Mouse (Mus musculus): ENCODE measurements around the gene Vmn1r95. TPM values are rescaled to one million over a fixed set of nuclear protein-coding genes. Genes with fewer than 3 reads are reported as not detected.

Gene Vmn1r95
- not detected for total RNA-seq (2023)

DNA sequence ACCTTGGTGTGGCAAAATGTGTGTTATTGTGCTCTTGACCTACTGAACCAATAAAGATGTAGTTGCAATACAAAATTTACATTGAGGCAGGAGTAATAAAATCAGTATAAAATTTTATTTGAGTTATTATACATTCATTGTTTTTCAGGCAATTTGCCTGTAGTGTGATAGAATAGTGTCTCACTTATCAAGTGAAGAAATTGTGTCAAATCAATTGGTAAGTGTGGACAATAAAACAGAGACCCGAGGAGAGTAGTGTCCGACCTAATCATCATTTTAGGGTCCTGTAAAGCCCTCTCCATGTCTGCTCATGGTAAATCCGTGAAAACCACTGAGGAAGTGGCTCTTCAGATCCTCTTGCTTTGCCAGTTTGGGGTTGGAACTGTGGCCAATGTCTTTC, at the start of gene Vmn1r95:
TSS of gene Vmn1r95 (plus strand) at position 301 of the 400 bp plus-strand sequence.

DNA sequence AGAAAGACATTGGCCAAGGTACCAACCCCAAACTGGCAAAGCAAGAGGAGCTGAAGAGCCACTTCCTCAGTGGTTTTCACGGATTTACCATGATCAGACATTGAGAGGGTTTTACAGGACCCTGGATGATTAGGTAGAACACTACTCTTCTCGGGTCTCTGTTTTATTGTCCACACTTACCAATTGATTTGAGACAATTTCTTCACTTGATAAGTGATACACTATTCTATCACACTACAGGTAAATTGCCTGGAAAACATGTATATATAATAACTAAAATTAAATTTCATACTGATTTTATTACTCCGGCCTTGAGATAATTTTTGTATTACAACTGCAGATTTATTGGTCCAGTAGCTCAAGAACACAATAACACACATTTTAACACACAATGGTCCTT, 25.2 kb upstream of the Vmn1r95 start, which contains the start of gene Vmn1r94:
TSS of gene Vmn1r94 (minus strand) at position 101 of the 400 bp plus-strand sequence.

DNA sequence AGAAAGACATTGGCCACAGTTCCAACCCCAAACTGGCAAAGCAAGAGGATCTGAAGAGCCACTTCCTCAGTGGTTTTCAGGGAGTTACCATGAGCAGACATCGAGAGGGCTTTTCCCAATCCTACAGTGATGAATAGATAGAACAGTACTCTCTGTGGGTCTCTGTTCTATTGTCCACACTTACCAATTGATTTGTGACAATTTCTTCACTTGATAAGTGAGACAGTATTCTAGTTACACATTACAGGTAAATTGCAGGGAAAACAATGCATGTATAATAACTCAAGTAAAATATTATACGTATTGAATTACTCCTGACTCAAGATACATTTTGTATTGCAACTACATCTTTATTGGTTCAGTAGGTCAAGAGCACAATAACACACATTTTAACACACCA, 12.0 kb downstream of the Vmn1r95 start, which contains the start of gene Gm6164:
TSS of gene Gm6164 (minus strand) at position 101 of the 400 bp plus-strand sequence.

DNA sequence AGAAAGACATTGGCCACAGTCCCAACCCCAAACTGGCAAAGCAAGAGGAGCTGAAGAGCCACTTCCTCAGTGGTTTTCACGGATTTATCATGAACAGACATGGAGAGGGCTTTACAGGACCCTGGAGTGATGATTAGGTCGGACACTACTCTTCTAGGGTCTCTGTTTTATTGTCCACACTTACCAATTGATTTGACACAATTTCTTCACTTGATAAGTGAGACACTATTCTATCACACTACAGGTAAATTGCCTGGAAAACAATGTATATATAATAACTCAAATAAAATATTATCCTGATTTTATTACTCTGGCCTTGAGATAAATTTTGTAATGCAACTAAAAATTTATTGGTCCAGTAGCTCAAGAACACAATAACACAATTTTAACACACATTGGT, 40.2 kb downstream of the Vmn1r95 start, which contains the start of gene Gm4498:
TSS of gene Gm4498 (minus strand) at position 101 of the 400 bp plus-strand sequence.

Other genes with a start within 250 kb of the Vmn1r95 start
- gene Igsf23, start 243.0 kb upstream of the Vmn1r95 start, total RNA-seq (2023), result 1 to 10 TPM; 3.4 to 6.3 TPM
- gene Ceacam20, start 228.3 kb upstream of the Vmn1r95 start, total RNA-seq (2023), result not detected
- not detected for gene Nlrp9b, start 202.2 kb upstream of the Vmn1r95 start, total RNA-seq (2023)
- not detected for gene Vmn1r91, start 94.0 kb upstream of the Vmn1r95 start, total RNA-seq (2023)
- not detected for gene Gm16442, start 71.1 kb upstream of the Vmn1r95 start, total RNA-seq (2023)
- not detected for gene Vmn1r93, start 54.6 kb upstream of the Vmn1r95 start, total RNA-seq (2023)
- gene Vmn1r94, start 25.3 kb upstream of the Vmn1r95 start, total RNA-seq (2023), result not detected
- not detected for gene Gm6164, start 11.9 kb downstream of the Vmn1r95 start, total RNA-seq (2023)
- not detected for gene Gm4498, start 40.1 kb downstream of the Vmn1r95 start, total RNA-seq (2023)
- gene Gm5890, start 69.1 kb downstream of the Vmn1r95 start, total RNA-seq (2023), result not detected
- gene Gm4133, start 140.4 kb downstream of the Vmn1r95 start, total RNA-seq (2023), result not detected
- gene Gm5728, start 181.7 kb downstream of the Vmn1r95 start, total RNA-seq (2023), result not detected
- not detected for gene Vmn1r100, start 224.2 kb downstream of the Vmn1r95 start, total RNA-seq (2023)
- gene Vmn1r101, start 248.9 kb downstream of the Vmn1r95 start, total RNA-seq (2023), result not detected